Mouse (Mus musculus): ENCODE measurements at regions not wholly inside any gene's neighbourhood (a gene's known extent, or its start where the extent isn't known, plus 50 kb on each side); places are given as distances from the start of the nearest gene placed in this dataset.

DNA sequence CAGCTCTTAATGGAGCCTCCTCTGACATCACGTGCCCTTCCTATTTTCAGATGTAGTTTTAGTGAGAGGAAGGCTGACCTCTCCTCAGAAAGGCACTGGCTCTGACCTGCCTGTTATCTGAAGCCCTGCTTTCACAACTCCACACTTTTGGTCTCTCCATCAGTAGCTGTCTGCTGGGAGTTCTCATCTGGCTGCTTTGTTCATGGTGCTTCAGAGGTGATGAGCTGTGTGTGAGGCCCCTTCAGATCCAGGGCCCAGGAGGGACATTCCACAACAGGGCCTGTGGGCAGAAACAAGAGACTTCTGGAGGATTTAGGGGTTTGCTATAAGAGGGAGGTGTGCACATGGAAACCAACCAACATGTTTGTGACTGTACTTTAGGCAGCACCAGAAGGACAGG, 50.8 kb upstream of the Fhl2 start:
- no peak for DNase-seq (ENCODE audit: low spot score in 2 of 2)
- intact Hi-C loops (cut with DNase I): no loop called here

DNA sequence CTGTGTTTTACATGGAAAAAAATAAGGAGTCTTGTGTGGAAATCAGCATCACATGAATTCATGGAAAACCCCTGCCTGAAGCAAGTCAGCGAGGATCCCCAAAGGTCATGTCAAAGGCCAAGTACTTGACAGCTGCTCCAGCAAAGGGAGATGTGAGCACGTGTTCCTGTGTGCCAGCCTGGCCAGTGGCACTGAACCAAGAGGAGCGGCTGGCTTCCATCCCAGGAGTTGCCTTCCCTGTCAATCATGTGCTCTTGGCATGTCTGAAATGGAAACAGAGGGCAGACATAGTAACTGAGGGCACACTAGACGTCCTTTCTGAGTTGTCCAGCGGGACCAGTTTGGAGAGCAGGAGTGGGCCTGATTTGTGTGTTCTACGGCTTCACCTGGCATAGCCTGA, 53.5 kb upstream of the Fhl2 start:
- intact Hi-C loops (cut with DNase I): no loop called here
- DNase-seq (ENCODE audit: low spot score in 2 of 2): no peak

DNA sequence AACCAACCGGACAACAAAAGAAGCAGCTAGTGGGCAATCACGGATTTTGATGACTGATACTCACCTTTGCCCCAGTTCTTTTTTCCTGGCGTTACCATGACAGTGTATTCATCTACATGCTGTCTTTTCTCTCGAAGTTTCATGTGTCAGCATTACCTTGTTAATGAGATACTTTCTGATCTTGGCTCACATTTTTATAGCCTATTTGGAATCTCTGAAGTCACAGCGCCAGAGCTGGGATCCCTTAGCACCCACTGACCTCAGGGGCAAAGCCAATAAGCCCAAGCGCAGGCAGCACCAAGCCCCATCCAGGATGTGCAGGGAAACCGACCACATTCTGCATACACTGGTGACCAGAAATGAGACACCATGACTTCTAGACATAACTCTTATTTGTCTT, 54.6 kb upstream of the Fhl2 start:
- no peak for DNase-seq (ENCODE audit: low spot score in 2 of 2)
- intact Hi-C loops (cut with DNase I): no loop called here

DNA sequence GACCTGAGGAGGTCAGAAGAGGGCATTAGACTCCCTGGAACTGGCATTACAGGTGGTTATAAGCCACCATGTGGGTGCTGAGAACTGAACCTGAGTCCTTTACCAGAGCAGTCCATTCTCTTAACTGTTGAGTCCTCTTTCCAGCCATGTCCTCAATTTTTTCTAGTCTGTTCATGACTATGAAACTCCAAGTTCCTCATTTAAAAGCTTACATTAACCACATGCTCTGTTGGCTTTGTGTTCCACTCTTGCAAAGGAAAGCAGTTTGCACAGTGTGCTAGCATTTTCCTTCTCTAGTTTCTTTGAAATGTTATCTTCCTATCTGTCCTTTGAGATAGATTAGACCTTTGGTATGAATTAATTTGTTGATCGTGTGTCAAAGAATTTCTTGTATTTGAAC, 57.3 kb upstream of the Fhl2 start:
- no peak for DNase-seq (ENCODE audit: low spot score in 2 of 2)
- intact Hi-C loops (cut with DNase I): no loop called here

DNA sequence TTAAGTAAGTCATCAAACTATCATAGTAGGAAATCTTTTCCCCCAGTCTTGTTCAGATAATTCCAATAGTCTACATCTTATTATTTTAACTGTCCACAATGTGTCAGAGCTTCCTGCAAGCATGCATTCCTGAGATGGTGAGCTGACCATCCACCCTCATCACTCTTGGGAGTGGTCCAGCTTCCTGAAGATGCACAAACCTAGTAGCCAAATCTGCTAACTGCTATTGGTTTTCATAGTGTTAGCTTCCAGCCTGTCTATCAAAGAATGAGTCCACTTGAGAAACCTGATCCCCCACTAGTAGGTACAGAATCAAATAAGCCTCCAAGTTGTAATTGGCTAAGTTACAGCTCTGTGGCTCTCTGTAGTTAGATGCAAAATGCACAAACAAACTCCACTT, 59.3 kb upstream of the Fhl2 start:
- no peak for DNase-seq (ENCODE audit: low spot score in 2 of 2)
- intact Hi-C loops (cut with DNase I): no loop called here

DNA sequence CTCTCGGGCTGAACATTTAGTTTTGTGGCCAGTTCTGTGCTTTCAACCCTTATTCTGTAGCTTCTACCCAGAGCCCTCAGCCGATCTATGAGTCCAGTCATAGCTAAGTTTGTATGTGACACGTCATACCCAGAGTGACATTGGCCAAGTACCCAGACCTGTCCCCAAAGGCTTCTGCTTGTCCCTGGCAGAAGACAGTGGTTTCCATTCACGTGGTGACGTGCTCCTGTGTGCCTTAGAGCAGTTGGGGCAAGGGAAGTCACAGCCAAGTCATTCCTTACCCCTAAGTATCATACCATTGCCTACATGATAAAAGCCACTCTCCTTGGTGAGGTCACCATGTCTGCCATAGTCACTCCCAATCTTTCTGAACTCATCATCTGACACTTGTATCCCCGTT, 61.1 kb upstream of the Fhl2 start:
- no peak for DNase-seq (ENCODE audit: low spot score in 2 of 2)
- intact Hi-C loops (cut with DNase I): no loop called here

DNA sequence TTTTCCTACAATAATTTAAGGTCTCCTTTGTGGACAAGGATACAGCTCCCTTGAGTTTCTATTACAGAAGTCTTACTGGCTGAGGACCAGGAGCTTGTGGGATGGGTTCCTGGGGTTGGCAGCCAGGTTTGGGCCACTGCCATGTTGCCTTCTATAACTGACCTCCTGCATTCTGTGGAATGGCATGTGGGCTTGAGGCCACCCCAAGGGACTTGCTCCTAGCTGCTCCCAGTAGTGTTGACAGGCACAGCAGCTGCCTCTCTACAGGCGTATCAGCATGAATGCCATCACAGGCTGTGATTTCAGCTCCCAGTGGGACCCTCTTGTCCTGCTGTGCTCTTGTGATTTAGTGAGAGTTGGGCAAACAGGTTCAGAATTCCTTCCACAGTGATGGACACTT, 63.1 kb upstream of the Fhl2 start:
- intact Hi-C loops (cut with DNase I): no loop called here
- DNase-seq (ENCODE audit: low spot score in 2 of 2): no peak

DNA sequence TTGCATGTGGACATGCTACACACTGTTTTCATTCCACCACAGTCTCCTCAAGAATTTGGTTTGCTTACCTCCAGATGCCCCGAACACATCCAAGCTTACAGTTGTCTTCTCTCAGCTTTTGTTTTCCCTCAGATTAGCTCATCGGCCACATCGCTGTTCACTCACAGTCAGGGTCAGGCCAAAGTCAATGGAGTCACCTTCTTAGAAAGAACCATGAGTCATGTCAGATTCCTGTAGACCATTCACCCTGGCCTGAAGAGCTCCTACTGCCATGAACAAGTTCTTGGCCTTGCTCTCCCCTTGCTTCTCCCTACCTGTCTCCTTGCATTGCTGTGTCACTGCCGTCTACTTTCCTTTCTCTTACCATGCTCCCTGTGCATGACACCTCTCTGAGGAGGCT, 63.7 kb upstream of the Fhl2 start:
- no peak for DNase-seq (ENCODE audit: low spot score in 2 of 2)
- intact Hi-C loops (cut with DNase I): no loop called here

DNA sequence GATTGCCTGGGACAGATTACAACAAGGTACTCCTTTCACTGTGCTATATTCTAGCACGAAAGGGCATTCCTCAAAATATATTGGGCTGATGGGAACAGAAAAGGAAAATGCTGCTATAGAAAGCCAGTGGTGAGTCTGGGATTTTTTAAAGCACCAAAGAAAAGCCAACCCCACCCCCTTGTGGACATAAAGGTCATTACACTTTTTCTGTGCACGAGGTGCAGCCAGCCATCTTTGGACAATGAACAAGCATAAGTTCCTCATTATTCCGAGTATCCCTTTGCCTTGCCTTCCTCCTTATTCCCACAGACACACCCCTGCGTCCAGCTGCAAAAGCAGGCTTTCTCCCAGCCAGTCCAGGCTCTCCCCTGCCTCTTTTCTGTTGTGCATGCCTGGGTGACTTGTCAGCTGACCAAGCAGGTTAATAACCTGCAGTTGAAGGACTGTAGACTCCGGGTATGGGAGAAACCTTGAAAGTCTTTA, 67.7 kb upstream of the Fhl2 start:
- intact Hi-C loops (cut with DNase I): loop anchor here (1.0 kb wide), 1 partner anchor 121 kb away; no protein-coding TSS in a partner anchor
- peak; percentile 67 to 79 for DNase-seq (ENCODE audit: low spot score in 2 of 2)

DNA sequence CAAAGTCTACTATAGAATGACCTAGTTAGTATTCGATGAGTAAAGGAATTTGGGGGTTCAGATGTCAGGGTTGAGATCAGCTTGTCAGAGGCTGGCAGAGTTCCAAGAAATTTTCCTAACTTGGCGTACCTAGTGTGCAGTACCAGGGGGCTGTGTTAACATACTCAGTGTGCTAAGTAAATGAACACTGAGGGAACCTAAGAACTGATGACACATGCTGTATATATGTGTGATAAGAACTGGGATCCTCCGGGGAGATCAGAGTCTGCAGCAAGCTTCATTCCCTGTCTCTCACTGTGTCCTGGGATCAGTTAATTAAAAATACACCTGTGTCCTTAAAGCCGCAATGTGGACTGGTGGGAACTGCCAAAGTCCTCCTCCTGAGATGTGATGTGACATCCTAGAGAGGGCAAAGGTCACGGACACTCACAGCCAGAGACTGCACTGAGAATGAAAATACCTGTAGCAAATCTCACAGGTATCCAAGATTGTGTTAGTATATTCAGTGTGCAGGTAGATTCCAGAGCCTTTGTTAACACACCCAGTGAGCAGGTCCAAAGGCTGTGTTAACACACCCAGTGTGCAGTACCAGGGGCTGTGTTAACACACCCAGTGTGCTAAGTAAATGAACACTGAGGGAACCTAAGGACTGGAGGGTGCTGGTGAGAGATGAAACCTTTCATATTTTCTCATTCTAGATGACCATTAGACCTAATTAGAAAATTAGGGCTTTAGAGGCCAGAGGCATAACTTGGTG, 69.1 kb upstream of the Fhl2 start:
- intact Hi-C loops (cut with DNase I): loop anchor here (2.0 kb wide), 1 partner anchor 153 kb away; no protein-coding TSS in a partner anchor

DNA sequence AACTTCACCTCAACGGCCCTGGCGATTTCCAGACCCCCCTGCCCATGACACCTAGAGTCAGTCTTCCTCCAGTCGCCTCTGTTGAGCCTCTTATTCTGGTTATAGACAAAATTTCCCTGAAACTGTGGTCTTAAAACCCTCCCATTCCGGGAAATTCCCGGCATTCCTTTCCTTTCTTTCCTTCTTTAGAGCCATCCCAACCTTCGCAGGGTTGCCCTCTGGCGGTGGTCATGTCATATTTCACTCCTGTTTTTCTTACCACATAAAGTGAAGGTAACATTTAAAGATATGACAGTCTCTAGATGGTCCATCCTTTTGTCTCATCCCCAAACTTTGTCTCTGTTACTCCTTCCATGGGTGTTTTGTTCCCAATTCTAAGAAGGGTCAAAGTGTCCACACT, 72.9 kb upstream of the Fhl2 start:
- intact Hi-C loops (cut with DNase I): no loop called here
- DNase-seq (ENCODE audit: low spot score in 2 of 2): no peak

More for the DNA sequence above, 69.1 kb upstream of the Fhl2 start:
- DNase-seq (ENCODE audit: low spot score in 2 of 2): no peak

DNA sequence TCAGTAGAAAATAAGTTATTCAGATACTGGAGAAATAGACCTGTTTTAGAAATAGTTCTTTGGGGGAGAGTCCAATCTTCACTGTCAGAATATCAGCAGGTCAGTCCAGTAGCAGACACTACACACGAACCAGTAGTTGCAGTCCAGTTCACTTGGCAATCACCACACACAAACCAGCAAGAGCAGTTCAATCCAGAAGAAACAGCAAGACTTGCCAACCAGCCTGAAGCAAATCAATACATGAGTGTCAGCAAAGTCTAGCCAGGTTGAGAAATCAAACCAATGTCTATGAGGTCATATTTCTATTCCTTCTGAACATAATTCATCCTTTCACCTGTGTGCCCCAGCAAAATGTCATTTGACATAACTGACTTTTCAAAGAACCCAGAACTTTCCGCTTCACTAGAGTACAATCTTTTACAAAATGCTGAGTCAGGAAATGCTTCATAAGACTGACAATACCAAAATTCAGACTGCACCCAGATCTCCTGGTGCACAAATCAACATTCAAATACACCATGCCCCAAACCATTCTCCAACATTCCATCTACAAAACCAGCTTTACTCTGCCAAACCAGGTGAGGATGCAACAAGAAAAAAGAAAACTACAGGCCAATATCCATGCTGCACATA, 76.6 kb upstream of the Fhl2 start:
- DNase-seq (ENCODE audit: low spot score in 2 of 2): no peak
- intact Hi-C loops (cut with DNase I): no loop called here

DNA sequence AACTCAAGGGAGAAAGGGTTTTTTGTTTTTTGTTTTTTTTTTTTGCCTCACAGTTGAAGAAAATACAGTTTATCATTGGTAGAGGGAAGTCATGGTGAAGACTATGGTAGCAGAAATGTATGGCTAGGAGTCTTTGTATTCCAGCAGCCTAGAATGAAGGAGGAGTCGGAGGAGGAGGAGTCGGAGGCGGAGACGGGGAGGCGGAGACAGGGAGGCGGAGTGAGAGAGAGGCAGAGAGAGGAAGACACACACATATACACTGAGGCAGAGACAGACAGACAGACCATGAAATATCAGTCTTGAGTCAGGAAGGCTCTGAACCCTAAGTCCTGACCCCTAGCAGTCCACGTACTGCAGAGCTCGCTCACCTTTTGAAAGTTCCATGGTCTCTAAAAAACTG, 95.0 kb upstream of the Fhl2 start:
- DNase-seq (ENCODE audit: low spot score in 2 of 2): no peak
- intact Hi-C loops (cut with DNase I): no loop called here

DNA sequence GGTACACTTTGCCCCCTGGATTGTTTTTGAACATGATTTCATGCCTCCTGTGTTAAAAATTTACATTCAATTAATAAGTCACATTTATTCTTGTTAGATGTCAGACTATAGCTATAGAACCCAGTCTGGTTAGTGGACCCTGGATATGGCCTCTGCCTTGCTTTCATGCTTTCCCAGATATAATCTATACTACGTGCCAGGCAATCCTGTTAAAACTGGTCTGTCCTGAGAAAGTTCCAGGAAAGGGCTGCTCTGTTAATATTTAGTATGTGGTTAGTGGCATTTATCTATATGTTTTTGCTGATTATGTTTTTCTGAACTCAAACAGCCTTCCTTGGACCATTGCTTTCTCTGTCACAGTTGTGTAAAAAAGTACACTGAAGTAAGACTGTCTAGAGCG, 95.8 kb upstream of the Fhl2 start:
- intact Hi-C loops (cut with DNase I): no loop called here
- DNase-seq (ENCODE audit: low spot score in 2 of 2): no peak

DNA sequence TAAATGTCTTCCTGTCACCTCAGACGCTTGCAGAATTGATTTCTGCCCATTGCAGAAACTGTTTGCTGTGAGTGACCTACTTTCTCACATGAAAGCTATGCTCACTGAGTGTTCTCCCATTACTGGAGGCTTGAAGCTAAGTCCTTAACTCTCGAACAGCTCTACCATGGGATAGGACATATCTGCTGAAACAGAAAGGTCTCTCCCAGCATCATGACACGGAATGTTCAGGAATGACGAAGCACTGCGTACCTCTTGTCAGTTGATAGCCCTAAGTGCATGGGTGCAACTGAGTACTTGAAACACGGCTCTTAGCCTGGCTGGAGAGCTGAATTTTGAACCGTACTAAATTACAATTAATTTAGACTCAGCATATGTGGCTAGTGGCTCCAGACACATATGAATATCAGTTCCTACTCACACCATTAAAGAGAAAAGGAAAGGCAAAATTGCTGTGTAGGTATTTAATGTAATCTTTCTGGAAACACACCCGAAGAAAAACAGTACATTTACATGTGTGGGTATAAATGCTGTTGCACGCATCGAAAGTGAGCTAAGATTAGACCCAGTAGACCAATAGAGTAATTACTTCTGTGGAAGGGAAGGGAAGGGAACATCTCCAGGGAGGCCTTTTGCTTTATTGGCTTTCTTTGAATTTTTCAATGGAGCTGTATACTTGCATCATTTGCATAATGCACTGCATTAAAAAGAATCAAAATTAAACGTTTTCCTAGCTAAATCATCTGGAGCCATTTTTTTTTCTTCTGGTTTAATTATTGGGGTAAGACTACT, 97.6 kb upstream of the Fhl2 start:
- no peak for DNase-seq (ENCODE audit: low spot score in 2 of 2)
- intact Hi-C loops (cut with DNase I): loop anchor here (5.0 kb wide), 3 partner anchors 153 to 443 kb away; no protein-coding TSS in a partner anchor

DNA sequence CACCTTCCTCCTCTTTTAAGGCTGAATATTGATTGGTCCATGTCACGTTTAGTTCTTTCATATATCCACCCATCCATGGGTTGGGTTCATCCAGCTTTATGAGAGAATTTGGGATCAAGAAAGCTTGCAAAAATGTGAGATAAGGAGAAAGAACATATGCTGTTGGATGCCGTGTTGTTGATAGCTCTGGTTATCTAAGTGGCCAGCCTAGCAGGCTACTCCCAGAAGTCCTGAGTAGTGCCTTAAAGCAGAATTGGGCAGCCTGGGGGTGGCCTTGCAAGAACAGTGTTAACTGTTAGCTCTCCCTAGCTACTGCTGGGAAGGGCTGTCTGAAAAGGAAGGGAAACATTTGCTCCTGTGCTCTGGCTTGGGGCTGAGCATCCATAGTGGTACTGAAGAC, 100.8 kb upstream of the Fhl2 start:
- intact Hi-C loops (cut with DNase I): loop anchor here (5.0 kb wide), 3 partner anchors 150 to 440 kb away; no protein-coding TSS in a partner anchor
- DNase-seq (ENCODE audit: low spot score in 2 of 2): no peak

DNA sequence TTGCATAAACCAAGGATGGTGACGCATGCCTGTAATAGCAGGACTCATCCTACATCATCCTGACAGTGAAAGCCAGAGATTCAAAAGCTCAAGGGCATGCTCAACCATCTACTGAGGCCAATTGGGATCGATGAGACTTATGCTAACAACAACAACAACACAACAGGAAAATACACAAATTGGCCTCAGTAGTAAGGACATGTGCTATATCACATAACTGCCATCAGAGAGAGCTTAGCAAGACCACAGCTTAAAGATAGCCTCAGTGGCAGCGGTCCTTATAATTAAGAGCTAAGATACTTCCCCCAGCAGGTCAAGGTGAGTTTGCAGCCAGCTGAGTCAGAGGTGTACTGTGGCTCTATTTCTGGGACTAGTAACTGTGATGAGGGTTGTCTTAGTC, 102.0 kb upstream of the Fhl2 start:
- no peak for DNase-seq (ENCODE audit: low spot score in 2 of 2)
- intact Hi-C loops (cut with DNase I): loop anchor here (5.0 kb wide), 3 partner anchors 149 to 439 kb away; no protein-coding TSS in a partner anchor

DNA sequence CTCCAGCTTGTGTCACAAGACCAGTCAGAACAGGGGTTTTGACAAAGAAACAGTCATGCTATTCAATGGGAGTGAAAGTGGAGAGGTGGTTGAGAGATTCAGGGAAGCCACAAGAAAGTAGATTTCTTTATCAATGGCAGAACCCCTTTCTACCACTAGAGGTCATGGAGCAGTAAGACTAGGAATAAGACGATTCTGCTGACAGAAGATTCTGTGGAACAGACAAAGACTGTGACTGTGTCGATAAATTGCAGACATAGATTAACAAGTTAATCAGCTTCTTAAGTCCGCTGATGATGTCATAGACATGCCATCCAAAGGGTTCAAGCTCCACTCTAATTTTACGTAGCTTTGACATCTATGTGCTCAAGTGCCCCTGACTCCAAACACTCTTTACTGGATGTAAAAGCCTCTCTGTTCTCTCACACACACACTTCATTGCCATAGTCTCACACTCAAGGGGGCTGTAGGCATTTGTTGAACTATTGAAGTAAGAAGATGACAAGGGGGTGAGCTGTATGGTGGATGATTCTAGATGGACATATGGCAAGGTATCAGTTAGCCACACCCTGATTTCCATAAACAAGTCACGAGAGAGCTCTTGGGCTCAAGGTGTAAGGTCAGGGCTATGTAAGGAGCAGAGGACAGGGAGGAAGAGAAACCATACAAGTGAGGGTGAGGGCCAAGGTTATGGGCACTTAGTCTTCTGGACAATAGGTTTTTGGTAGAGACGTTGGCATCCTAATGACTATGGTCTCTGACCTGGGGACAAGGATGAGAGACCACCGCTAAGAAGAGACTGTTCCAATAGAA, 102.9 kb upstream of the Fhl2 start:
- no peak for DNase-seq (ENCODE audit: low spot score in 2 of 2)
- intact Hi-C loops (cut with DNase I): loop anchor here (5.0 kb wide), 3 partner anchors 148 to 438 kb away; no protein-coding TSS in a partner anchor

DNA sequence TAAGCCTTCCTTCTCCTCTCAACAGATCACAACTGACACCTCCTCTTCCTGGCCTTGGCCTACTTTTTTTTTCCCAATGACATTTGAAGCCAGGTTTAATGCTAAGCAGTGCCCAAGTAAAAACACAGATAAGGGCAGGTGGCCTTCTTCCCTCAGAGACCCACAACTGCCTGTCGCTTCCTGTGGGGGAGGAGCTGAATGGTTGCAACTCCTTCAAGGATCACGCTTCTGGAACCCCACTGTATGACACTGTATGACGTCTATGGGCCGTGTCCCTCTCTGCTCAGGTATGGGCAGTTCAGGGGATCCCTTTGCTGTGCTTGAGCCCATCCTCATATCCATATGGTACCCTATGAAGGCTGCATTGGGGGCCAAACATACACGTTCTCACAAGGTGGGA, 103.9 kb upstream of the Fhl2 start:
- intact Hi-C loops (cut with DNase I): no loop called here
- no peak for DNase-seq (ENCODE audit: low spot score in 2 of 2)
